Mouse (Mus musculus) cerebellum, adult 2 months (tissue): ENCODE measurements around the gene Creb3l1.

Source experiments
- CTCF ChIP-seq: fragments of 200-500 bp; IDR thresholded peaks from 2 replicates; pipeline ENCODE4 v1.5.1; 2011; ENCODE audit warnings: low read depth, mild to moderate bottlenecking, control low read depth, low read length, moderate library complexity, borderline replicate concordance; ENCODE audit not compliant: insufficient read depth
- POLR2A ChIP-seq: fragments of 200-500 bp; IDR thresholded peaks from 2 replicates; pipeline ENCODE4 v1.6.1; 2011; ENCODE audit warnings: low read length, control low read depth, borderline replicate concordance; ENCODE audit not compliant: insufficient read depth

GRCm38 (mm10) chr2:91933471-91933870, 90.8 kb downstream of the Creb3l1 start:
- TF ChIP-seq CTCF = no peak
- no peak for TF ChIP-seq POLR2A
